Mouse (Mus musculus) embryonic facial prominence, embryonic 10.5 days (tissue): Measurements from ENCODE around the gene Cd160. TPM values are rescaled to one million over a fixed set of nuclear protein-coding genes. Genes with fewer than 3 reads are reported as not detected.

Source experiments
- DNase-seq: peaks from one replicate; pipeline ENCODE4 v3.0.0-alpha.2; 2017; ENCODE audit warnings: low spot score
- H3K27ac ChIP-seq: fragments of 300-500 bp; sonication (generic); replicated peaks from 2 replicates; pipeline ENCODE4 v1.5.1; 2016; ENCODE audit warnings: mild to moderate bottlenecking
- H3K27me3 ChIP-seq: fragments of 300-500 bp; sonication (generic); replicated peaks from 2 replicates; pipeline ENCODE4 v1.6.1; 2016; ENCODE audit warnings: low read depth, mild to moderate bottlenecking; ENCODE audit not compliant: poor library complexity, severe bottlenecking
- H3K36me3 ChIP-seq: fragments of 300-500 bp; sonication (generic); replicated peaks from 2 replicates; pipeline ENCODE4 v1.6.1; 2016; ENCODE audit warnings: mild to moderate bottlenecking, moderate library complexity
- H3K4me1 ChIP-seq: fragments of 300-500 bp; sonication (generic); 2 replicates; pipeline ENCODE4 v1.6.1; 2016
- H3K4me3 ChIP-seq: fragments of 300-500 bp; sonication (generic); 2 replicates; pipeline ENCODE4 v1.5.1; 2016; ENCODE audit warnings: mild to moderate bottlenecking, moderate library complexity
- H3K9me3 ChIP-seq: fragments of 300-500 bp; sonication (generic); 2 replicates; pipeline ENCODE4 v1.6.1; 2016; ENCODE audit warnings: mild to moderate bottlenecking
- WGBS: fragments of 180-500 bp; shearing (Covaris S2); methylation state at CpG from one replicate; pipeline ENCODE4 v1.1.7; 2016; 5-methylcytosine and 5-hydroxymethylcytosine counted together
- polyA plus RNA-seq: library from polyadenylated mRNA; unstranded; fragments of >200 nt; fragmentation: Nextera tagmentation; extraction: Ambion mirVana; gene quantifications from 2 replicates; pipeline ENCODE4 v1.2.1, GENCODE M21; 2016

Cd160 gene
- 0.14 and 0.19 TPM in 2 replicates for polyA plus RNA-seq

GRCm38 (mm10) chr3:96828984-96829383, at the start of gene Cd160, which contains the start of gene Pdzk1:
TSS of gene Cd160 (minus strand) at chr3:96829351.
TSS of gene Pdzk1 (plus strand) at chr3:96829284.
- WGBS = 76% methylated on average over 1 of the region's 1 CpGs
- no peaks in the 10 kb centered on the region for H3K36me3 ChIP-seq
- H3K27me3 ChIP-seq = no peaks in the 10 kb centered on the region
- H3K27ac ChIP-seq = no peak within 1 kb of the TSS
- no peaks in the 10 kb centered on the region for H3K9me3 ChIP-seq
- H3K4me1 ChIP-seq = peaks cover 13% of the 10 kb centered on the region; the same call in 1 of the 2 replicates
- no peak for DNase-seq
- no peak within 1 kb of the TSS for H3K4me3 ChIP-seq

DNA sequence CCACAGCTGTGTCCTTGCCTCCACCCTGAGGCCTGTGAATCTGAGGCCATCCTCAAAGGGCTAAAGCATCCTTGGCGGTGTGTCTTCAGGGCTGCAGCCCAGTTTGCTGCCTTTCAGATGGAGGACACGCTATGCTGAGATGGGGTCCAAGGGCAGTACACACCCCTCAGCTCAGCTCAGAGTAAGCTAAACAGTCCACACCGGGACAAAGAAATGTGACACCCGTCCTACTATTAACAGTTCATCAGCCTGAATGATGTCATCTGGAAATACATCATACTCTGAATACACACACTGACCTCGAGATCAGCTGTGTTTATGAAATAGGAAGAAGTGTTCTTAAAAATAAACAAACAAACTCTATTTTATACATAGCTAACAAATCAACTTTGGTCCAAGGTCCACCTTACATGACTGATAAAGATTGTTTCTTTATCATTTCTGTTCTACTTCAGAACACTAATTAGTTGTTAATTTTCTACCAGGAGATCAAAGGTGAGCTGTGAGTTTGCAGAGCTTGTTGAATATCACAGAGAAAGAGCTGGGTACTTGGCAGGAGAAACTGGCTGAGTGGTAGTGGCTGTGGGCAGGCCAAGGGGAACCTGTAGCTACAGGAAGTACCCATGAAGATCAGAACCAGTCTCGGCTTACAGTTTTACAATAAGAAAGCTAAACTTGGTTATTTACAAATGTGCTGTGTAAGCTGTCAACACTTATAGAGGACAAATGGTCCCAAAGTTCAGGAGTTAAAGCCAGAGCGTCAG, 45.8 kb upstream of the Cd160 start:
- peaks cover 85% of the 10 kb centered on the region for H3K36me3 ChIP-seq

DNA sequence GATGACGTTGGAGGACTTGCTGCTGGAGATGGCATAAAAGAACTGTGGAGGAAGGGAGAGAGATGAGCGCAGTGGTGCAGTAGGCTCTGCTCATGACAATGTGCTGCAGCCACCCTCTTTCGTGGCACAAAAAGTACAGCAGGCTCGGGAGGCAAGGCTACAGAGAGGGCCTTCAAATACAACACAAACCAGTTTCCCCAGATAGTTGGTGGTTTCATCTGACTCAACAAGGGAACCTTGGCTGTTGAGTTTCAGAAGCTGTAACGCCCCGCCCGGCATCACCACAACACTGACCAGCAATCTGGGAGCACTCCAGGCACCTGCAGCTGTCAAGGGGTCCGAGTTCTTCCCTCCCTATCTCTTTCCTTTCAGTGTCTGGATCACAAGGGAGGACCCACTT, 43.4 kb upstream of the Cd160 start:
- Histone ChIP-seq H3K4me3 (no peak overlapping the region), H3K9me3 (no peaks in the 10 kb centered on the region), H3K4me1 (no peaks in the 10 kb centered on the region), H3K27ac (no peak overlapping the region), H3K27me3 (no peaks in the 10 kb centered on the region), H3K36me3 (peaks cover 88% of the 10 kb centered on the region)
- no peak for DNase-seq
- 92% methylated on average over 8 of the region's 8 CpGs for WGBS

More for the DNA sequence above, 45.8 kb upstream of the Cd160 start:
- Histone ChIP-seq H3K27me3 (no peaks in the 10 kb centered on the region), H3K4me3 (no peak overlapping the region), H3K27ac (no peak overlapping the region), H3K9me3 (no peaks in the 10 kb centered on the region), H3K4me1 (no peaks in the 10 kb centered on the region)
- 88% methylated on average over 7 of the region's 7 CpGs for WGBS
- DNase-seq = no peak

- H3K4me3 ChIP-seq = no peak overlapping the region
- no peak overlapping the region for H3K27ac ChIP-seq
- no peaks in the 10 kb centered on the region for H3K9me3 ChIP-seq
- H3K4me1 ChIP-seq = no peaks in the 10 kb centered on the region
- WGBS = 87% methylated on average over 8 of the region's 8 CpGs
- DNase-seq = no peak
- peaks cover 82% of the 10 kb centered on the region for H3K36me3 ChIP-seq
- H3K27me3 ChIP-seq = no peaks in the 10 kb centered on the region
These were observed 41.9 kb upstream of the Cd160 start for GRCm38 (mm10) chr3:96871070-96871469.

DNA sequence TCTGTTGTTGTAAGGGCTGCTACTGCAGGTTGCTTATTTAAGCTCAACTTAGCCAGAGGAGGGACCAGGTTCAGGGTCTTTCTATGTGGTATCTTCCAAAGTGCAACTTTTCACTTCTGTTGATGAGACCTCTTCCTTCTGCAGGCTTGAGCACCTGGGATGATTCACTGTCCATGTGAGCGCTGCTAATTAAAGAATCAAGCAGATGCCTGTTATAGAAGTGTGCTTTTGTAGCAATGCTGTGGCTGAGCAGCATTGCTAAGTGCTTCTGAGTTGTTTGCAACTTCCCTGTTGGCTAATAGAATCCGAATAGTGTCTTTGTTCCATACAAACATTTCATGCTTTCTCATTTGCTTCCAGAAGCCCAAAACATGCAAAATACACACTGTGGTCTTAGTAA, 41.1 kb upstream of the Cd160 start:
- H3K4me1 ChIP-seq = no peaks in the 10 kb centered on the region
- no peaks in the 10 kb centered on the region for H3K27me3 ChIP-seq
- H3K9me3 ChIP-seq = no peaks in the 10 kb centered on the region
- 93% methylated on average over 2 of the region's 2 CpGs for whole genome bisulfite sequencing
- H3K36me3 ChIP-seq = peaks cover 77% of the 10 kb centered on the region
- H3K27ac ChIP-seq = no peak overlapping the region
- no peak overlapping the region for H3K4me3 ChIP-seq
- DNase-seq = no peak

DNA sequence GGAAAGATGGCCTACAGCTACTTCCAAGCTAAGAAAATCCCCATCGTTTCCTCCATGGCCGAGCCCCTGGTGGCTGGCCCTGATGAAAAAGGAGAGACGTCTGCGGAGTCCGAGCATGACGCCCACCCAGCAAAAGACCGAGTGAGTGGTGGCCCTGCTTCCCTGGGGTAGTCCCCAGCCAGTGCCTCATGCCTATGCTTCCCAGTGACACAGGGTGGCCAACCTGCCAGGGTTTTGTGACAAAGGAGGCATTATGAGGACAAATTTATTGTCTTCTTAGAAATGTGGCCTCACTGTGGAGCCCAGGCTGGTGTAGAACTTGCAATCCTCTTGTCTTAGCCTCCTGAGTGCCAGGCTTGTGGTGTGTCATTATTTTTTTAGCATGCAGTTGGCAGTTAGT, 39.9 kb upstream of the Cd160 start:
- no peak for DNase-seq
- peaks cover 66% of the 10 kb centered on the region for H3K36me3 ChIP-seq
- WGBS = 93% methylated on average over 7 of the region's 7 CpGs
- no peaks in the 10 kb centered on the region for H3K4me1 ChIP-seq
- no peak overlapping the region for H3K27ac ChIP-seq
- no peak overlapping the region for H3K4me3 ChIP-seq
- H3K27me3 ChIP-seq = no peaks in the 10 kb centered on the region
- H3K9me3 ChIP-seq = no peaks in the 10 kb centered on the region

GRCm38 (mm10) chr3:96868566-96868965, 39.4 kb upstream of the Cd160 start:
- no peak overlapping the region for H3K4me3 ChIP-seq
- H3K27ac ChIP-seq = no peak overlapping the region
- peaks cover 61% of the 10 kb centered on the region for H3K36me3 ChIP-seq
- WGBS = 92% methylated on average over 8 of the region's 8 CpGs
- no peaks in the 10 kb centered on the region for H3K4me1 ChIP-seq
- no peak for DNase-seq
- H3K9me3 ChIP-seq = no peaks in the 10 kb centered on the region
- H3K27me3 ChIP-seq = no peaks in the 10 kb centered on the region

DNA sequence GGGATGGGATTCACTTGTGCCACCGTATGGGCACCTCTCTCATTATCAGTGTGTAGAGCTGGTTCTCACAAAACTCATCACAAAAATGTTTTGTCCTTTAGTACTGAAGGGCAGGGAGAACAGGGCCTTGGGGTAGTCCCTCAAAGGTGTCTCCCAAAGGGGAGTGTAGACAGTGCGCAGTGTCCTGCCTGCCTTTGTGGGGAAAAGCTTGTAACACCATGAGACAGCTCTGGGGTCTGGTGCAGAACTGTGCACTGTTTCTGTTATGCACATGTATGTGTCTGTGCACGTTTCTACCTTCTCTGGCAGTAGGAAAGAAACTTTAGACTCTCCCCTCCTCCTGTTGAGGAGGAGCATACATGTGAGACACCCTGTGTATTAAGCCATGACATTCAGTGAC, 38.7 kb upstream of the Cd160 start:
- Histone ChIP-seq H3K9me3 (no peaks in the 10 kb centered on the region), H3K27me3 (no peaks in the 10 kb centered on the region), H3K4me3 (no peak overlapping the region), H3K4me1 (no peaks in the 10 kb centered on the region), H3K36me3 (peaks cover 54% of the 10 kb centered on the region), H3K27ac (no peak overlapping the region)
- 93% methylated on average over 3 of the region's 3 CpGs for WGBS
- no peak for DNase-seq

- H3K27ac ChIP-seq = no peak overlapping the region
- DNase-seq = no peak
- no peak overlapping the region for H3K4me3 ChIP-seq
- H3K4me1 ChIP-seq = no peaks in the 10 kb centered on the region
- no peaks in the 10 kb centered on the region for H3K27me3 ChIP-seq
- 0 out of 2 replicates have a peak, but pooled peaks cover 3% of the 10 kb centered on the region for H3K36me3 ChIP-seq
- no peaks in the 10 kb centered on the region for H3K9me3 ChIP-seq
- WGBS = 94% methylated on average over 5 of the region's 5 CpGs
These were observed 31.3 kb upstream of the Cd160 start for GRCm38 (mm10) chr3:96860498-96860897.

- no peak overlapping the region for H3K4me3 ChIP-seq
- H3K4me1 ChIP-seq = no peaks in the 10 kb centered on the region
- H3K27me3 ChIP-seq = no peaks in the 10 kb centered on the region
- no peaks in the 10 kb centered on the region for H3K9me3 ChIP-seq
- H3K36me3 ChIP-seq = 0 out of 2 replicates have a peak, but pooled peaks cover 3% of the 10 kb centered on the region
- 71% methylated on average over 3 of the region's 3 CpGs for WGBS
- H3K27ac ChIP-seq = no peak overlapping the region
- no peak for DNase-seq
These were observed 26.7 kb upstream of the Cd160 start for GRCm38 (mm10) chr3:96855833-96856232.

DNA sequence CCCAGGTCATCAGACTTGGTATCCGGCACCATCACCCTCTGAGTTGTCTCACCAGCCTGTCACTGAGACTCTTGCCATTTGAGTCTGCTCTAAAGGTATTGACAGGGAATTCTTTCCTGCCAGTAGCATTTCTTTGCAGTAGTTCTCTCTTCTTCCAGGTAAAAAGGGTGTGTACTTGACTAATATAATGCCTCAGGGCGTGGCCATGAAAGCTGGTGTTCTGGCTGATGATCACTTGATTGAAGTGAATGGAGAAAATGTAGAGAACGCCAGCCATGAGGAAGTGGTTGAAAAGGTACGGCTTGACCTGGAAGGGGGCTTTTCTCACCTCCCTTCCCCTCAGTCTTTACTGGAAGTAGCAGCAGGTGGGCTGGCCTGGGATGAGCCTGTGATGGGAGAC, 25.2 kb upstream of the Cd160 start:
- no peaks in the 10 kb centered on the region for H3K4me1 ChIP-seq
- no peak for DNase-seq
- WGBS = 88% methylated on average over 4 of the region's 4 CpGs
- no peaks in the 10 kb centered on the region for H3K27me3 ChIP-seq
- H3K36me3 ChIP-seq = no peaks in the 10 kb centered on the region
- no peak overlapping the region for H3K27ac ChIP-seq
- no peaks in the 10 kb centered on the region for H3K9me3 ChIP-seq
- H3K4me3 ChIP-seq = no peak overlapping the region

DNA sequence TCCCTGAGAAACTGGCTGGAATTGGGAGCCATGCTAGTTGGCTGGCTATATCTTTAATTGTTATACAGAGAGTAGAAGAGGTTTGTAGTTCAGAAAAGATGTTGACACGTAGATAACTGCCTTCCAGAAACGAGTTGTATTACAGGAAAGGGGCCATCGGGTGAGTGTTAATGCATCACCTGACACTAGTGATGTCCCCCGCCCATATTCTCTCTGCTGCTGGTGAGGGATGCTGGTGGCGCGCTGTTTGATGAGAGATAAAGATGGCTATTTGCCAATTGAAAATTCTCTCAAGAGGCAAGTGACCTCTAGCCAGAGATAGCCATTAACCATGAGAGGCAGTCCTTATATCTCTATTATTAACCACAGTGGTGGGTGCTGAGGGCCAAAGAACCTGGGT, 23.4 kb upstream of the Cd160 start:
- Histone ChIP-seq H3K27me3 (no peaks in the 10 kb centered on the region), H3K4me1 (peaks cover 6% of the 10 kb centered on the region), H3K27ac (no peak overlapping the region), H3K36me3 (no peaks in the 10 kb centered on the region), H3K4me3 (no peak overlapping the region), H3K9me3 (no peaks in the 10 kb centered on the region)
- no peak for DNase-seq
- 81% methylated on average over 6 of the region's 6 CpGs for WGBS

DNA sequence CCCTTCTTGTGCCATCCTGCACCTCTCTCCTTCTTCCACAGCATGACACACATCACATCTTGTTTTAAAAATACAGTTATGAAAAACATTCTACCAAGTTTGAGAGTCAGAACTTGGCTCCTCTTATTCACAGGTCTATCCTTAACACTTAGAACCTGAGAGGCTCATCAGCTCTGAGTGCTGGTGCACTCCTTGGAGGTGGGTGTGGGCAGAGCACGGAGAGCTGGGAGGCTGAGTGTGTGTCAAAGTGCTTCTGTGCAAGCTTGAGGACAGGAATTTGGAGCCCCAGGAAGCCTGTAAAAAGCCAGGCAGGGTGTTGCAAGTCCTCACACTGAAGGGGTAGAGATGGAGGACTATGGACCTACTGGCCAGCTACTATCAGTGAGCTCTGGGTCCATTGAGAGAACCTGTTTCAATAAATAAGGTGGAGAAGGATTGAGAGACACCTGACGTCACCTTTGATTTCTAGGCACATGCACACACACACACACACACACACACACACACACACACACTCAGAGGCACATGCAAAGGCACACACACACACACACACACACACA, 20.1 kb upstream of the Cd160 start:
- 88% methylated on average over 2 of the region's 2 CpGs for WGBS
- H3K4me1 ChIP-seq = peaks cover 7% of the 10 kb centered on the region
- no peaks in the 10 kb centered on the region for H3K27me3 ChIP-seq
- H3K4me3 ChIP-seq = no peak overlapping the region
- no peaks in the 10 kb centered on the region for H3K36me3 ChIP-seq
- no peaks in the 10 kb centered on the region for H3K9me3 ChIP-seq
- no peak overlapping the region for H3K27ac ChIP-seq
- DNase-seq = no peak
